Mouse (Mus musculus) midbrain, embryonic 15.5 days (tissue): ENCODE data around the gene C77080. TPM values are rescaled to one million over a fixed set of nuclear protein-coding genes. Genes with fewer than 3 reads are reported as not detected.

Experiments
- ATAC-seq: fragments of 200-750 bp; cut with Nextera tagmentation; replicated peaks from 2 replicates; pipeline ENCODE4 v1.8.0; 2017; ENCODE audit warnings: moderate TSS enrichment
- H3K27ac ChIP-seq: fragments of 300-500 bp; sonication (generic); 2 replicates; pipeline ENCODE4 v1.5.1; 2015; ENCODE audit warnings: mild to moderate bottlenecking, inconsistent platforms
- H3K27me3 ChIP-seq: fragments of 300-500 bp; sonication (generic); replicated peaks from 2 replicates; pipeline ENCODE4 v1.6.1; 2015; ENCODE audit warnings: inconsistent platforms
- H3K36me3 ChIP-seq: fragments of 300-500 bp; sonication (generic); replicated peaks from 2 replicates; pipeline ENCODE4 v1.6.1; 2015; ENCODE audit warnings: inconsistent platforms
- H3K4me1 ChIP-seq: fragments of 300-500 bp; sonication (generic); 2 replicates; pipeline ENCODE4 v1.6.1; 2015; ENCODE audit warnings: inconsistent platforms
- H3K4me2 ChIP-seq: fragments of 300-500 bp; sonication (generic); 2 replicates; pipeline ENCODE4 v1.6.1; 2015; ENCODE audit warnings: inconsistent platforms, mild to moderate bottlenecking, moderate library complexity
- H3K4me3 ChIP-seq: fragments of 300-500 bp; sonication (generic); 2 replicates; pipeline ENCODE4 v1.5.1; 2015; ENCODE audit warnings: mild to moderate bottlenecking, inconsistent platforms
- H3K9ac ChIP-seq: fragments of 300-500 bp; sonication (generic); 2 replicates; pipeline ENCODE4 v1.6.1; 2015; ENCODE audit warnings: mild to moderate bottlenecking, inconsistent platforms
- H3K9me3 ChIP-seq: fragments of 300-500 bp; sonication (generic); 2 replicates; pipeline ENCODE4 v1.6.1; 2016; ENCODE audit warnings: inconsistent platforms
- WGBS: fragments of 180-500 bp; shearing (Covaris S2); methylation state at CpG from one replicate; pipeline ENCODE4 v1.1.7; 2015; ENCODE audit warnings: mixed read lengths; 5-methylcytosine and 5-hydroxymethylcytosine counted together
- polyA plus RNA-seq: library from polyadenylated mRNA; unstranded; fragments of >200 nt; fragmentation: Nextera tagmentation; extraction: Ambion mirVana; gene quantifications from 2 replicates; pipeline ENCODE4 v1.2.1, GENCODE M21; 2015

Gene C77080
- polyA plus RNA-seq, 1 experiment from 2014 or later, result 9.7 TPM

DNA sequence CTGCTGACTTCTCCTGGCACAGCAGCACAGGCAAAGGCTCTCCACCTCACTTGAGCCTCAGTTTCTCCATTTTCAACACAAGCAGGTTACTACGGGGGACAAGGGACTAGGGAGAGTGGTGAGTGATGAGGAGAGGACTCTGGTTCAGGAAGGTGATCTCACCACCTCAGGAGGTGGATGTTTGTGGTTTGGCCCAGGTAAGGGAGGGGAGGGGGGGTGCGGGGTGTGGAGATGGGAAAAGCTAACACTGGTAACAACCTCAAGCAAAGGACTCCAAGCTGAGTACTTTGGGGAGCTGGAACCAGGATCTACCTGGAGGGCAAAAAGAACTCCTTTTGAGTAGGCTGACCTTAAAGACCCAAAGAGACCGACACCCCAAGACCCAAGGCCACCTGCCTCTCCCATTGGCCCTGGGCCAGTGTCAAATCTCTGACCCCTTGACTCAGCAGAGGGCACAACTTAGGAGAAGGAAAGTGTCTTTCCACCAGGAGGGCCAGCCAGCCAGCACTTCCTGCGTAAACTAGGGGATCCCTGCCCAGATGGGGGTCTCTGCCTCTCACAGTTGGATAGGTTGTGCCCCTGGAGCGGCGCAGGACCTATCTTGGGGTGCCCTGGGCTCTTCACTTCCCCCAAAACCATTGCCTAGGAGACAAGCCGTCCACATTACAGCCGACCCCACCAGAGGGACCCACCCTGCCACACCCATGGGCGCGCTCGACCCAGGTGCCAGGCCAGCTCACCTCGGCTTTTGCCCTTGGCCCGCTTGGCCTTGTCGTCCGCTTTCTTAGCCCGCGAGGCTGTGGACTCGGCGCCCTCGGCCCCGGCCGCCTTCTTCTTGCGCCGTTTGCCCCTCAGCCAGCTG lies 13.6 kb downstream of the C77080 start:
- ATAC-seq, result no peak
- peaks cover 41% of the 10 kb centered on the region for H3K27me3 ChIP-seq
- peak overlapping the region; percentile 99 for H3K4me2 ChIP-seq
- no peaks in the 10 kb centered on the region for H3K9me3 ChIP-seq
- no peak overlapping the region for H3K27ac ChIP-seq
- H3K9ac ChIP-seq, result peak overlapping the region; percentile 49
- H3K4me1 ChIP-seq, result peaks cover 34% of the 10 kb centered on the region
- WGBS, result 12% methylated on average over 24 of the region's 24 CpGs
- H3K36me3 ChIP-seq, result no peaks in the 10 kb centered on the region
- peak overlapping the region; percentile 40 for H3K4me3 ChIP-seq

DNA sequence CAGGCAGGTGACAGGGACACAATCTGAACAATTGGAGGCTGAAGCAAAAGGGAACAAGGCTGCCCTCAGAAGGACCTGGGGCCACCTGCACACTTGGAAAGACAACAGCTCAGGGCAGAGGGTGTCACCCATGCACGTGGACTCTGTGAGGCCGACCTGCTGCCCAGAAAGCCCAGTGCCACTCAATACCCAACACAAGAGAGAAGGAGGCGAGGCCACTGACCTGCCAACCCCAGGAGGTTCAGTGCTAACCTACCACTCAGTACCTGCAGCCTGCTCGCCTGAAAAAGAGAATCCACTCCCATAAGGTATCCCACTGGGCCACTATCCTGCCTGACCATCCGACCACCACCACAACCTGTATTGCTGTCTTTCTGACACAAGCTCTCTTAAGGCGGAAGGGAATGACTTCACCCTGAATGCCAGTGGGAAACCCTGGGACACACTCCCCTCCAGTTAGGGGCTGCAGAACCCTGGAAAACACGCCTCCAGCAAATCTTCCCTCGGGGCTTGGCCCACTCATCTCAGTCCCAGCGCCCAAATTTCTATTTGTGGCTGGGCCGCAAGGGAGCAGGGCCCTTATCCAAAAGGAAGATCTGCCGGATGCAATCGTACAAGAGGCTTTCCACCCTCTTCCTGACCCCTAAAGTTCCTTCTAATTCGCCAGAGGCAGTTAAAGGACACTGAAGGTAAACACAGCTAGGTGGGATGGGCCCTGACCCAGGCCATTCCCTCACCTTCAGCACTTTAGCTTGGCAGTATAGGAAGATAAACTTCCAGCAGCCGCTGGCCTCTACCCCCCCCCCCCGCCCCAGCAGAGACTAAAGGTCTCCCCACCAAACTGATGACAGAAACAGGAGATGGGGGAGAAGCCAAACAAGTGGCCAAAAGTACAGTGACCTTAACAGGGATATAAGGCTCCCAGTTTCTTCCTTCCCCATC lies 14.6 kb downstream of the C77080 start:
- no peak for ATAC-seq
- WGBS, result 40% methylated on average over 15 of the region's 15 CpGs
- Histone ChIP-seq H3K36me3 (no peaks in the 10 kb centered on the region), H3K27me3 (peaks cover 41% of the 10 kb centered on the region), H3K4me3 (no peak overlapping the region), H3K9ac (no peak overlapping the region), H3K27ac (no peak overlapping the region), H3K9me3 (no peaks in the 10 kb centered on the region), H3K4me2 (no peak overlapping the region), H3K4me1 (peaks cover 35% of the 10 kb centered on the region)

DNA sequence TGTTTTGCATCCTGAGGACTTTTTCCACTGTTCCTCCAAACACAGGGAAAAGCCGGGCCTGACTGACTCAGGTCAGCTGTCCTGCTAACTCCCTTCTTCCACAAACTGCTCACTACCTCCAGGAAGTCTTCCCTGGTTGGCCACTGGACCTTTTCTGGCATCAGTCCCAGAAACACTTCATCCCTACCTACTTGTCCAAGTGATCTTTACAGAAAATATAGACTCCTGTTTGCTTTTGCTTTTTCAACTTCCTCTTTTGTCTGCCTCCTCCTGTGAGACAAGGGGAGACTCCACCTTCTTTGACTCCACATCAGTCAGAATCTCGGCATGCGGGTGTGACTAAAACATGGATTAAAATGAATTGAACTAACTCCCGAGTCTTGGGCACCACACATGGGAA lies 16.4 kb downstream of the C77080 start:
- no peaks in the 10 kb centered on the region for H3K9me3 ChIP-seq
- H3K4me2 ChIP-seq, result no peak overlapping the region
- H3K27ac ChIP-seq, result no peak overlapping the region
- no peak for ATAC-seq
- 42% methylated on average over 4 of the region's 4 CpGs for WGBS
- no peaks in the 10 kb centered on the region for H3K36me3 ChIP-seq
- peaks cover 25% of the 10 kb centered on the region for H3K27me3 ChIP-seq
- H3K4me3 ChIP-seq, result no peak overlapping the region
- H3K4me1 ChIP-seq, result peaks cover 25% of the 10 kb centered on the region
- H3K9ac ChIP-seq, result no peak overlapping the region

DNA sequence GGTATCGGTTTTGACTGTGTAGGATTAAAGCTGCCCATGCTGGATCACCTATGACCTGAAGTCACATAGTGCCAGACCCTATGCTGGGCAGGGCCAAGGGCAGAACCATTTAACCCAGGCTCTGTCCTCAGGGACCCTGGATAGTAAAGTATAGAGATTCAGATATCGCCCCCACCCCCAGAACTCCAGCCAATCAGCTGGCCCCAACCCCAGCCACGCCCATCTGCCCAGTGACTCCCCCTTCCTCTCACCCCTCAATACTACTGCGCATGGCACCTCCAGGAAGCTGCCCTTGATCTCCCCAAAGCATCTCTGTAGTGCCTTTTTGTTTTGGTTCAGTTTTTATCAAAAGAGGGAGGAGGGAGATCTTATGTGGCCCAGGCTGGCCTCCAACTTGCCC lies 18.4 kb downstream of the C77080 start:
- peaks cover 11% of the 10 kb centered on the region for H3K27me3 ChIP-seq
- H3K4me2 ChIP-seq, result no peak overlapping the region
- H3K9me3 ChIP-seq, result no peaks in the 10 kb centered on the region
- no peak overlapping the region for H3K27ac ChIP-seq
- no peak for ATAC-seq
- no peaks in the 10 kb centered on the region for H3K36me3 ChIP-seq
- WGBS, result 22% methylated on average over 4 of the region's 4 CpGs
- peaks cover 24% of the 10 kb centered on the region for H3K4me1 ChIP-seq
- H3K9ac ChIP-seq, result no peak overlapping the region
- H3K4me3 ChIP-seq, result no peak overlapping the region

DNA sequence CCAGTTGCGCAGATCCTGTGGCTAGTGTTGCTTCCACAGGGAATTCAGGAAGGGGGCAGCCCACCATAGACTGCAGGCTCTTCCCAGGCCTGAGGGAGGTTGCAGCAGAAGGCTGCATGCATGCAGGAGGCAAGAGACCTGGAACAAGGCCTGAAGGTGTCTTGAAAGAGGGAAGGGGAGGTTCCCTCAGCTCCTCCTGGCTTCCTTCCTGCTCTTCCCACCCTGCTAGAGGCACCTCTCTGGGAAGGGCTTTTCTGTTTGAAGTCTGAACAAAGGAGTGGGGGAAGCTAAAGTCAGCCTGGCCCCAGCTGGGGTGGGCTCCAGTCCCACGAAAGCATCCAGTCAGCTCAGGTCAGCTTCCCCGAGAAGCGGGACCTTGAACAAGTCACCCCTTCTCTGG lies 18.9 kb downstream of the C77080 start:
- Histone ChIP-seq H3K9me3 (no peaks in the 10 kb centered on the region), H3K27me3 (peaks cover 7% of the 10 kb centered on the region), H3K4me2 (no peak overlapping the region), H3K27ac (0 out of 2 replicates have a peak overlapping the region, but pooled peaks have one; percentile 5), H3K4me3 (no peak overlapping the region), H3K36me3 (no peaks in the 10 kb centered on the region), H3K9ac (no peak overlapping the region), H3K4me1 (peaks cover 28% of the 10 kb centered on the region)
- WGBS, result 22% methylated on average over 4 of the region's 4 CpGs
- no peak for ATAC-seq

DNA sequence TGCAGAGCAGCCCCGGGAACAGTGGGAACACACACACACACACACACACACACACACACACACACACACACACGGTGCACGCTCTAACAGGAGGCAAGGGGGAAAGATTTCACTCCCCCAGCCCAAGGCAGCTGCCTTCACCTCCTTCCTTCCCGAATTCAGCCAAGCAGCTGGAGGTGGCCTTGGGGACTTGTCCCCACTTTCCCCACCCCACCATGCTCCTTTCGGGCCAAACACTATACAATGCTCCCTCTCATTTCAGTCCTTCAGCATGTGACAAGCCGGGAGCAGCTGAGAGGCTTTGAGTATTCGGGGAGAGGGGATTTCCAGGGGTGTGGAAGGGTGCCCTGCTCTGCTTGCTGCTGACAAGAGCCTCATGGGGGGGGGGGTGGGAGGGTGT lies 19.3 kb downstream of the C77080 start:
- H3K27me3 ChIP-seq, result peaks cover 3% of the 10 kb centered on the region
- H3K4me2 ChIP-seq, result no peak overlapping the region
- ATAC-seq, result no peak
- no peak overlapping the region for H3K4me3 ChIP-seq
- H3K9ac ChIP-seq, result no peak overlapping the region
- H3K36me3 ChIP-seq, result no peaks in the 10 kb centered on the region
- WGBS, result 14% methylated on average over 7 of the region's 7 CpGs
- no peaks in the 10 kb centered on the region for H3K9me3 ChIP-seq
- peaks cover 32% of the 10 kb centered on the region for H3K4me1 ChIP-seq
- no peak overlapping the region for H3K27ac ChIP-seq

DNA sequence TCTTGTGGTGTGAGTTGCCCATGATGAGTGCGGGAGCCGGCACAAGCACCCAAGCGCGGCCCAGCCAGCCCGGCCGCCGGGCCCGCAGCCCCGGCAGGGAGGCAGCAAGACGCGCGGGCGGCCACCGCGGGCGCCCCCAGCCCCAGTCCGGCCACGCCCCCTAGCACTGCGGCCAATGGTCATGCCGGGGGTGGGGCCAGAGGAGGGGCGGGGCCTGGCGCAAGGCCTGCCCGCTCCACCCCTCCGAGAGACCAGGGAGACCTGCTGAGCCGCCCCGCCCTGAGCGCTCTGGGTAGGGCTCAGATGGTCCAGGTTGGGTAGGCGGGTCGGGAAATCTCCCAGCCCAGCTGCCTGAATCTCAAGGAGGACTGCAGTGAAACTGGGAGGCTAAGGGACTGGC lies 22.1 kb downstream of the C77080 start:
- peak overlapping the region; percentile 72 for H3K4me3 ChIP-seq
- no peaks in the 10 kb centered on the region for H3K36me3 ChIP-seq
- peak; percentile 83 for ATAC-seq
- no peaks in the 10 kb centered on the region for H3K9me3 ChIP-seq
- peak overlapping the region; percentile 65 for H3K9ac ChIP-seq
- H3K4me1 ChIP-seq, result peaks cover 34% of the 10 kb centered on the region
- peak overlapping the region; percentile 84 for H3K4me2 ChIP-seq
- H3K27me3 ChIP-seq, result no peaks in the 10 kb centered on the region
- WGBS, result 0% methylated on average over 27 of the region's 29 CpGs
- H3K27ac ChIP-seq, result peak overlapping the region; percentile 65

DNA sequence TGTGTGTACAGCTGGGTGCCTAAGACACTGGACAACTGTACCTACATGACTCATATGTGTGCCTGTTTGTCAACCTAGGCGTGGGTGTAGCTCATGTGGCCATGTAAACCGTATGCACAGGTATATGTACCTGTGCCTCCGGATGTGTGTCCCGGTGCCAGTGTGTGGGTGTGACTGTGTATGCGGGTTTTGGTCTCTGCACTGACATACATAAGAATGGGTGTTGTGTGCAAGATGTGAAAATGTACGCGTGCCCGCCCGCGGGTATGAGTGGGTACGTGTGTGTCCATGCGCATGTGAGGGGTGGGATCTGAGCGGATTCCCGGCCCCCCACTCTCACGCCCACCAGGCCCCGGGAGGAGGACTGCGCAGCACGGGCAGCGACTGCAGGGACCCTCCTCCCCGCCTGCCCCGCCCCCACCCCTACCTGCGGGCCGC lies 22.6 kb downstream of the C77080 start:
- ATAC-seq, result peak; percentile 72
- Histone ChIP-seq H3K9ac (peak overlapping the region; percentile 65), H3K4me3 (peak overlapping the region; percentile 72), H3K4me2 (peak overlapping the region; percentile 84), H3K27me3 (no peaks in the 10 kb centered on the region), H3K9me3 (no peaks in the 10 kb centered on the region), H3K36me3 (no peaks in the 10 kb centered on the region), H3K4me1 (peaks cover 34% of the 10 kb centered on the region), H3K27ac (peak overlapping the region; percentile 65)
- WGBS, result 1% methylated on average over 23 of the region's 23 CpGs

DNA sequence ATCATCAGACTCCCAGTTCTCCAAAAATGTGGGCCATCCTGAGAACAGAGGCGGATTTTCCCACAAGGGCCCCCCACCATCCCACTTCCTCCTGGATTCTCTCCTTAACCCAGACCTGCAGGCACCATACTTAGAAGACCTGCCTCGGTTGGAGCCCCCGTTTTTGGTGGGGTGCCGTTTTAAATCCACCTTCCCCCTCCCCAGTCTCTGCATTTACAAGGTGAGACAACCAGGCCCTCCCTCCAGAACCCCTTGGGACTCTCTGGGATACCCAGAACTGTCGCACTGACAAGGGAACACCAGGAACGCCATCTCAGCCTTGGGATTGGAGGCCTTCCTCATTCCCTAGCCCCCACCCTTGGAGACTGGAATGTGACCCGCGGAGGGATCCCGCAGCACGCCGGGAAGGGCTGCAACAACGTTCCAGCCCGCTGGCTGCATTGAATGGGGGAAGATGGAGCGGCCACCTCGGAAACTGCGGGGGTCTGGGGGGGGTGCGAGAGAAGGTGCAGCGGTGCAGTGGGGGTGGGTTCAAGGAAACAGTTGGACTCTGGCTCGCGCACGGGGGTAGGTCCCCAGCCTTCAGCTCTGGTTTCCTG lies 23.3 kb downstream of the C77080 start:
- no peak for ATAC-seq
- Histone ChIP-seq H3K4me2 (peak overlapping the region; percentile 84), H3K4me1 (peaks cover 34% of the 10 kb centered on the region), H3K27me3 (no peaks in the 10 kb centered on the region), H3K4me3 (peak overlapping the region; percentile 72), H3K36me3 (no peaks in the 10 kb centered on the region), H3K9me3 (no peaks in the 10 kb centered on the region), H3K9ac (peak overlapping the region; percentile 65), H3K27ac (no peak overlapping the region)
- WGBS, result 6% methylated on average over 21 of the region's 21 CpGs

DNA sequence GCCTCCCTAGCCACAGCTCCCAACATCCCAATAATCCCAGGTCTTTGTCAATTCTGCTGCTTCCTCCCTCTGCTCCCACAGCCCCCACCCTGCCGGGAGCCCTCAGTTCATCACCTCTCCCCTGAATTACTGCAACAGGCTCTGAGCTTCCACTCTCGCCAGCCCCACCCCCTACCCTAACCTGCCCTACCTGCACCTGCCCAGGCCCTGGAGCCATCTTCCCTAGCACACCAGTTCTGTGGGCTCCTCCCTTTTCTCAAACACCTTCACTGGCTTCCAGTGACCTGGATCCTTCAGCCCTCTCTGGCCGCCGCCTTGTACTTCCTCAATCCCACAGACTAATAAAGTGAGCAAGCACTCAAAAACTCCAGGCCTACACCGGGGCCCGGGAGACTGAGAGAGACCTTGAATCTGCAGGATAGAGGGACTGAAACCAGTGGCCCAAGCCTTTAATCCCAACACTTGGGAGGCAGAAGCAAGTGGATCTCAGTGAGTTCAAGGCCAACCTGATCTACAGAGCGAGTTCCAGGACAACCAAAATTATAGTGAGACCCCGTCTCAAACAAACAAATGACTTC lies 24.9 kb downstream of the C77080 start:
- Histone ChIP-seq H3K4me1 (peaks cover 27% of the 10 kb centered on the region), H3K36me3 (no peaks in the 10 kb centered on the region), H3K27ac (no peak overlapping the region), H3K9me3 (no peaks in the 10 kb centered on the region), H3K9ac (no peak overlapping the region), H3K4me2 (no peak overlapping the region), H3K4me3 (no peak overlapping the region), H3K27me3 (no peaks in the 10 kb centered on the region)
- no peak for ATAC-seq
- WGBS, result 75% methylated on average over 8 of the region's 8 CpGs

DNA sequence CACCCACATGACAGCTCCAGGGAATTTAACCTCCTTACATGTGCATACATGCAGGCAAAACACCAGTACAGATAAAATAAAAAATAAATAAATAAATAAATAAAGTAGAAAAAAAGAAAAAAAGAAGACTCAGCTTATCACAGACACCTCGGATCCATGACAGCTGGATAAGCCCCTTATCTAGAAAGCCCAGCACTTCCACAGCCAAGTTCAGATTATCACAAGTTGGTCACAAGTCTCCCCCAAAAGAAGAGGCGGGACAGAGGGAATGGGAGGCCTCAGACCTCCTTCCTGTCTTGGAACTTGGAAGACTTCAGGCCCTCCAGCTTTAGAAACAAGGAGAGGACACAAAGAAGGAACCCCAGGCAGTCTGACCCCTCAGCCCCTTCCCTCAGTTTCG lies 26.1 kb downstream of the C77080 start:
- Histone ChIP-seq H3K9ac (no peak overlapping the region), H3K4me2 (no peak overlapping the region), H3K27me3 (no peaks in the 10 kb centered on the region), H3K36me3 (no peaks in the 10 kb centered on the region), H3K4me3 (no peak overlapping the region), H3K27ac (no peak overlapping the region), H3K4me1 (peaks cover 27% of the 10 kb centered on the region), H3K9me3 (no peaks in the 10 kb centered on the region)
- no peak for ATAC-seq
- WGBS, result 65% methylated on average over 3 of the region's 3 CpGs

DNA sequence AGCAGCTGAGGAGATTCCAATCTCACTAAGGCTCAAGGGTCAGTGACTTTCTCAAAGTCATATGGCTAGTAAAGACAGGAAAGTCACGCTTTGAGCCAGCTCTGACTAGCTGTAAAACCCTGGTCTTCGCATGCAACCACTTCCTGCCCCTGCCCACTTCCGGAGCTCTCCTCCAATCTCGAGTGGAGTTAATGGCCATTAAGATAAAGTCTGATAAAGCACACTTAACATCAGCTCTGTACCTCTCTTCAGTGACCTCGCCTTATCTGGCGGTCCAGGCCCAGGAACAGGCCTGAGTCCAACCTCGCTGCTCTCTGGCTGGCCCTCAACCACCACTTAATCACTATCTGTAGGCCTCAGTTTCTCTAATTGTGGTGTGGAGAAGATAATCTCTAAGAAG lies 26.7 kb downstream of the C77080 start:
- Histone ChIP-seq H3K4me2 (no peak overlapping the region), H3K36me3 (no peaks in the 10 kb centered on the region), H3K4me1 (peaks cover 25% of the 10 kb centered on the region), H3K27ac (no peak overlapping the region), H3K9me3 (no peaks in the 10 kb centered on the region), H3K27me3 (no peaks in the 10 kb centered on the region), H3K4me3 (no peak overlapping the region), H3K9ac (no peak overlapping the region)
- no peak for ATAC-seq
- 85% methylated on average over 7 of the region's 7 CpGs for WGBS
